Mouse (Mus musculus) midbrain, postnatal 0 days (tissue): ENCODE results near the gene Ralgps1. TPM values are rescaled to one million over a fixed set of nuclear protein-coding genes. Genes with fewer than 3 reads are reported as not detected.

Source experiments
- ATAC-seq: fragments of 200-750 bp; cut with Nextera tagmentation; 2 replicates; pipeline ENCODE4 v1.8.0; 2017; ENCODE audit warnings: moderate number of reproducible peaks, mild to moderate bottlenecking, moderate TSS enrichment, moderate library complexity; ENCODE audit not compliant: low FRiP score
- DNase-seq: peaks from one replicate; pipeline ENCODE4 v3.0.0-alpha.2; 2015; ENCODE audit warnings: low spot score
- H3K27ac ChIP-seq: fragments of 300-500 bp; sonication (generic); 2 replicates; pipeline ENCODE4 v1.5.1; 2014; ENCODE audit warnings: low read depth, mild to moderate bottlenecking, low read length, mixed read lengths
- H3K27me3 ChIP-seq: fragments of 300-500 bp; sonication (generic); 2 replicates; pipeline ENCODE4 v1.6.1; 2014; ENCODE audit warnings: low read length, control low read depth, mixed read lengths; ENCODE audit not compliant: insufficient read depth
- H3K36me3 ChIP-seq: fragments of 300-500 bp; sonication (generic); 2 replicates; pipeline ENCODE4 v1.6.1; 2014; ENCODE audit warnings: low read length, control low read depth, mixed read lengths; ENCODE audit not compliant: insufficient read depth
- H3K4me1 ChIP-seq: fragments of 300-500 bp; sonication (generic); 2 replicates; pipeline ENCODE4 v1.6.1; 2014; ENCODE audit warnings: mild to moderate bottlenecking, control low read depth, antibody characterized with exemption, low read length, mixed read lengths; ENCODE audit not compliant: insufficient read depth
- H3K4me2 ChIP-seq: fragments of 300-500 bp; sonication (generic); 2 replicates; pipeline ENCODE4 v1.6.1; 2014; ENCODE audit warnings: low read depth, mild to moderate bottlenecking, low read length, mixed read lengths; ENCODE audit not compliant: poor library complexity, severe bottlenecking
- H3K4me3 ChIP-seq: fragments of 300-500 bp; sonication (generic); 2 replicates; pipeline ENCODE4 v1.5.1; 2014; ENCODE audit warnings: low read depth, mild to moderate bottlenecking, low read length, moderate library complexity
- H3K9ac ChIP-seq: fragments of 300-500 bp; sonication (generic); replicated peaks from 2 replicates; pipeline ENCODE4 v1.6.1; 2014; ENCODE audit warnings: mild to moderate bottlenecking, low read length, moderate library complexity, mixed read lengths; ENCODE audit not compliant: poor library complexity, severe bottlenecking
- H3K9me3 ChIP-seq: fragments of 300-500 bp; sonication (generic); 2 replicates; pipeline ENCODE4 v1.6.1; 2016; ENCODE audit warnings: low read length, control low read depth
- CTCF ChIP-seq: IDR thresholded peaks from 2 replicates; pipeline ENCODE4 v1.5.1; 2016; ENCODE audit warnings: antibody characterized with exemption, mild to moderate bottlenecking
- WGBS: fragments of 180-500 bp; shearing (Covaris S2); extraction: QIAGEN DNeasy Blood & Tissue Kit; methylation state at CpG from one replicate; pipeline ENCODE4 v1.1.7; 2014; 5-methylcytosine and 5-hydroxymethylcytosine counted together
- polyA plus RNA-seq: library from polyadenylated mRNA; unstranded; fragments of >200 nt; fragmentation: Nextera tagmentation; extraction: Ambion mirVana; gene quantifications from 2 replicates; pipeline ENCODE4 v1.2.1, GENCODE M21; 2015
- total RNA-seq: library from RNA; depleted of rRNA; stranded (reverse); fragments of >200 nt; gene quantifications from 2 replicates; pipeline ENCODE4 v1.2.3, GENCODE M21; 2014; rRNA removed

Ralgps1 gene
- 74.6 and 88.7 TPM in 2 replicates for total RNA-seq
- polyA plus RNA-seq = 26.2 and 26.4 TPM in 2 replicates

GRCm38 (mm10) chr2:33370777-33371647 lies at the start of gene Ralgps1:
Gene Ralgps1, minus strand, starts transcription at chr2:33371486.
- peak within 1 kb of the TSS; percentile 65 for H3K4me3 ChIP-seq
- H3K36me3 ChIP-seq = peaks cover 6% of the 10 kb centered on the region; the same call in 1 of the 2 replicates
- DNase-seq (peak; percentile 98), ATAC-seq (peak; percentile 99)
- TF ChIP-seq CTCF = no peak
- no peaks in the 10 kb centered on the region for H3K4me1 ChIP-seq
- H3K9ac ChIP-seq = peak within 1 kb of the TSS; percentile 88
- peak within 1 kb of the TSS; percentile 67 for H3K4me2 ChIP-seq
- WGBS = under 1% methylated on average over 46 of the region's 74 CpGs
- no peaks in the 10 kb centered on the region for H3K27me3 ChIP-seq
- no peaks in the 10 kb centered on the region for H3K9me3 ChIP-seq
- H3K27ac ChIP-seq = peak within 1 kb of the TSS; percentile 98

DNA sequence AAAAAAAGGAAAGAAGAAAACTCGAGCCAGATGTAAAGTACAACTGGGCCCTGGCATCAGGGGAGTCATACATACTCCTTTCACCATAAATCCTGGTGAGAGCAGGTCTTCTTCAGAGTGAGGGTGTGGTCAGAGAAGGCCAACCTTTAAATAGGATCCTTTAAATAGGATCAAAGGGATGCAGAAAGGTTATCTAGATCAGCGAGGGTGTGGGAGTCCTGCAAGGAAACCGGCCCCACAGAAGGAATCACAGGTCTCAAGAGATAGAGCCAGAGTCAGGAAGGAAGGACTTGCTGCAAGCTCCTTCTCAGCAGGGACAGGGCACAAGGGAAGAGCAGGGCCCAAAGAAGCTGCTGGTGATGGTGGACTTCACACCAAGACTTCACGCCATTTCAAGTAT lies 46.2 kb upstream of the Ralgps1 start:
- Histone ChIP-seq H3K4me3 (no peak overlapping the region), H3K9me3 (no peaks in the 10 kb centered on the region), H3K4me2 (no peak overlapping the region), H3K27ac (no peak overlapping the region), H3K9ac (no peak overlapping the region), H3K27me3 (no peaks in the 10 kb centered on the region), H3K4me1 (no peaks in the 10 kb centered on the region), H3K36me3 (peaks cover 8% of the 10 kb centered on the region)
- no peak for DNase-seq
- WGBS = 86% methylated on average over 4 of the region's 4 CpGs
- ATAC-seq = no peak
- TF ChIP-seq CTCF = no peak

DNA sequence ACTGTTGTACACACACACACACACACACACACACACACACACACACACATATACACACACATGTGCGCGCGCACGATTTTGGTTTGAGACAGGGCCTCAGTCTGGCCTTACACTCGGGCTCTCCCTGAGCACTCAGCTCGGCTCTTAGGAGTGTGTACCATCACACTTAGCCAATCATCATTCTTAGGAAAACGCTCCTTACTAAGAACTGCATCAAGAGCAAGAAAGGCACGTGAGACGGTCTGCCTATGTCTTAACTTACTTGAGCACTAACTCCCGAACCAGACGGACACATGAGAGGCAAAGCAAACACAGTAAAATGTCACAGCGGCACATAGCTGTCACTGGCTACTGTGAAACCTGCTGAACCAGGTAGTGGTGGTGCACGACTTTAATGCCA lies 42.7 kb upstream of the Ralgps1 start:
- Histone ChIP-seq H3K9me3 (no peaks in the 10 kb centered on the region), H3K36me3 (peaks cover 22% of the 10 kb centered on the region), H3K27ac (no peak overlapping the region), H3K9ac (no peak overlapping the region), H3K4me3 (no peak overlapping the region), H3K4me1 (no peaks in the 10 kb centered on the region), H3K4me2 (no peak overlapping the region), H3K27me3 (no peaks in the 10 kb centered on the region)
- no peak for DNase-seq
- WGBS = 93% methylated on average over 13 of the region's 13 CpGs
- TF ChIP-seq CTCF = no peak
- ATAC-seq = no peak

- no peak for TF ChIP-seq CTCF
- H3K27me3 ChIP-seq = no peaks in the 10 kb centered on the region
- H3K4me3 ChIP-seq = no peak overlapping the region
- no peak for DNase-seq
- 89% methylated on average over 14 of the region's 14 CpGs for WGBS
- H3K4me1 ChIP-seq = no peaks in the 10 kb centered on the region
- no peak overlapping the region for H3K27ac ChIP-seq
- H3K36me3 ChIP-seq = peaks cover 25% of the 10 kb centered on the region
- H3K9me3 ChIP-seq = no peaks in the 10 kb centered on the region
- no peak overlapping the region for H3K4me2 ChIP-seq
- H3K9ac ChIP-seq = no peak overlapping the region
- ATAC-seq = no peak
These were observed 40.8 kb upstream of the Ralgps1 start for GRCm38 (mm10) chr2:33412111-33412510.

DNA sequence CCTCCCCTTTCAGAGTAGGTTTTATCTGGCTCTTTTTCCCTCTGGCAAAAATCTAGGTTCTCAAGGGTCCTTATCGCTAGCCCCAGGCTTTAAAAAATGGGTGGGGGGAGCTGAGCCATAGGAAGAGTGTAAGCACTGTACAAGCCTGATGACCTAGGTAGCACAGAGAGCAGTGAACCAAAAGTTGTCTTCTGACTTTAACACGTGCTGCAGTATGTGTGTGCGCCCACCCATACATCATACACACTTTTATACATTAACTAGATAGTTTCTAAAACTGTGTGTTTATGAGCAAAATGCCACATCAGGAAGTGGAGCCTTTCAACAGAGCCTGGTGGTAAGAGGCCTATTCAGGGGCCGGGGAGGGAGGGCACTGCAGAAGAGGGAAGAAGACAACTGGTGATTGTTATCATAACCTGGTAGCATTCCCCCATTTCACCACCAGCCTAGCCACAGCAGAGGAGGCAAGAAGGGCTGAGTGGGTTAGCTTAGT lies 32.3 kb upstream of the Ralgps1 start:
- no peaks in the 10 kb centered on the region for H3K9me3 ChIP-seq
- H3K9ac ChIP-seq = no peak overlapping the region
- DNase-seq = no peak
- WGBS = 82% methylated on average over 4 of the region's 4 CpGs
- TF ChIP-seq CTCF = no peak
- ATAC-seq = no peak
- no peak overlapping the region for H3K4me2 ChIP-seq
- H3K27ac ChIP-seq = no peak overlapping the region
- no peaks in the 10 kb centered on the region for H3K27me3 ChIP-seq
- peaks cover 10% of the 10 kb centered on the region for H3K36me3 ChIP-seq
- no peak overlapping the region for H3K4me3 ChIP-seq
- H3K4me1 ChIP-seq = no peaks in the 10 kb centered on the region

- WGBS = 60% methylated on average over 5 of the region's 5 CpGs
These were observed 31.4 kb upstream of the Ralgps1 start for GRCm38 (mm10) chr2:33402638-33403037.

More at GRCm38 (mm10) chr2:33402638-33403037, 31.4 kb upstream of the Ralgps1 start:
- no peak overlapping the region for H3K4me2 ChIP-seq
- no peak overlapping the region for H3K9ac ChIP-seq
- TF ChIP-seq CTCF = no peak
- H3K36me3 ChIP-seq = peaks cover 5% of the 10 kb centered on the region; the same call in 1 of the 2 replicates
- no peak for DNase-seq
- H3K27me3 ChIP-seq = no peaks in the 10 kb centered on the region
- no peak overlapping the region for H3K27ac ChIP-seq
- ATAC-seq = no peak
- no peak overlapping the region for H3K4me3 ChIP-seq
- H3K4me1 ChIP-seq = no peaks in the 10 kb centered on the region
- no peaks in the 10 kb centered on the region for H3K9me3 ChIP-seq
